In the genomic region with DNA sequence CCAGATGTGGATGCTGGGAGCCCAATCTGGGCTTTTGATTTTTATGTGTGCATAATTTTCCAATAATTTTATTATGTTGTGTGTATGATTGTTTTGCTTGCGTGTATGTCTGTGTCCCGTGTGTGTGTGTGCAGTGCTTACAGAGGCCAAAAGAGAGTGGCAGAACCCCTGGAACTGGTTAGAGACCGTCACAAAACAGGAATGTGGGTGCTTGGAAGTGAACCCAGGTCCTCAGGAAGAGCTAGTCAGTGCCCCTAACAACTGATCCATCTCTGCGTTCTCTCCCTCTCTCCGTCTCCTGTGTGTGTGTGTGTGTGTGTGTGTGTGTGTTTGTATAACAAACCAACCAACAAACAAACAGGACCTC, we compare ENCODE assay signal across 8 mouse cellular contexts. TPM values are rescaled to one million over a fixed set of nuclear protein-coding genes. Genes with fewer than 3 reads are reported as not detected.
DNase-seq lines count a peak whose midpoint lies in the region; ATAC-seq lines count a peak whose summit lies in the region.

No protein-coding gene starts in this region.

- peaks cover 14% of the 10 kb centered on the region for H3K4me1 ChIP-seq in kidney, embryonic 14.5 days (ENCODE audit: control insufficient read depth, insufficient read depth, low read length)
- H3K4me1 ChIP-seq in embryonic facial prominence, embryonic 10.5 days, result peaks cover 26% of the 10 kb centered on the region
- H3K4me1 ChIP-seq in hindbrain, embryonic 16.5 days (ENCODE audit: control insufficient read depth, insufficient read depth, low read depth, low read length), result peaks cover 25% of the 10 kb centered on the region
- H3K4me1 ChIP-seq in midbrain, embryonic 15.5 days, result peaks cover 32% of the 10 kb centered on the region

- peaks cover 24% of the 10 kb centered on the region for H3K36me3 ChIP-seq in kidney, embryonic 14.5 days (ENCODE audit: control insufficient read depth, insufficient read depth, low read length)
- H3K36me3 ChIP-seq in embryonic facial prominence, embryonic 10.5 days (replicated peaks), result peaks cover 35% of the 10 kb centered on the region
- peaks cover 17% of the 10 kb centered on the region for H3K36me3 ChIP-seq in hindbrain, embryonic 16.5 days (ENCODE audit: control insufficient read depth, insufficient read depth, low read length)
- H3K36me3 ChIP-seq in midbrain, embryonic 15.5 days (replicated peaks), result peaks cover 20% of the 10 kb centered on the region

- no peaks in the 10 kb centered on the region for H3K9me3 ChIP-seq in kidney, embryonic 14.5 days (ENCODE audit: control insufficient read depth, low read length)
- no peaks in the 10 kb centered on the region for H3K9me3 ChIP-seq in embryonic facial prominence, embryonic 10.5 days
- H3K9me3 ChIP-seq in hindbrain, embryonic 16.5 days (ENCODE audit: control insufficient read depth, low read length), result no peaks in the 10 kb centered on the region
- no peaks in the 10 kb centered on the region for H3K9me3 ChIP-seq in midbrain, embryonic 15.5 days

- H3K27me3 ChIP-seq in kidney, embryonic 14.5 days (ENCODE audit: control insufficient read depth, insufficient read depth, low read length), result no peaks in the 10 kb centered on the region
- no peaks in the 10 kb centered on the region for H3K27me3 ChIP-seq in embryonic facial prominence, embryonic 10.5 days (replicated peaks; ENCODE audit: low read depth, poor library complexity, severe bottlenecking)
- 0 out of 2 replicates have a peak, but pooled peaks cover 2% of the 10 kb centered on the region for H3K27me3 ChIP-seq in hindbrain, embryonic 16.5 days (replicated peaks; ENCODE audit: control insufficient read depth, insufficient read depth, low read length)
- no peaks in the 10 kb centered on the region for H3K27me3 ChIP-seq in midbrain, embryonic 15.5 days (replicated peaks)

- no peak; the same call in 1 of the 2 replicates for ATAC-seq in kidney, embryonic 14.5 days (ENCODE audit: low FRiP score, low TSS enrichment)
- peak; percentile 45 for ATAC-seq in hindbrain, embryonic 16.5 days
- ATAC-seq in midbrain, embryonic 15.5 days (replicated peaks), result peak; percentile 40; the same call in 1 of the 2 replicates

- peak overlapping the region; percentile 70 for H3K27ac ChIP-seq in kidney, embryonic 14.5 days (ENCODE audit: low read depth, low read length)
- peak overlapping the region; percentile 93 for H3K27ac ChIP-seq in embryonic facial prominence, embryonic 10.5 days (replicated peaks)
- H3K27ac ChIP-seq in hindbrain, embryonic 16.5 days (ENCODE audit: low read depth, low read length), result peak overlapping the region; percentile 86
- H3K27ac ChIP-seq in midbrain, embryonic 15.5 days, result peak overlapping the region; percentile 86

- 30% methylated on average over 5 of the region's 5 CpGs for WGBS in kidney, embryonic 14.5 days
- 33% methylated on average over 5 of the region's 5 CpGs for WGBS in embryonic facial prominence, embryonic 10.5 days
- 29% methylated on average over 5 of the region's 5 CpGs for WGBS in hindbrain, embryonic 16.5 days
- WGBS in midbrain, embryonic 15.5 days, result 28% methylated on average over 5 of the region's 5 CpGs

- peak overlapping the region; percentile 85 for H3K4me2 ChIP-seq in kidney, embryonic 14.5 days (replicated peaks; ENCODE audit: low read depth, low read length)
- peak overlapping the region; percentile 82 for H3K4me2 ChIP-seq in hindbrain, embryonic 16.5 days (ENCODE audit: low read length)
- peak overlapping the region; percentile 83 for H3K4me2 ChIP-seq in midbrain, embryonic 15.5 days

- peak overlapping the region; percentile 89; the same call in 1 of the 2 replicates for H3K4me3 ChIP-seq in kidney, embryonic 14.5 days (ENCODE audit: low read length)
- H3K4me3 ChIP-seq in embryonic facial prominence, embryonic 10.5 days, result peak overlapping the region; percentile 90
- H3K4me3 ChIP-seq in hindbrain, embryonic 16.5 days (ENCODE audit: low read length), result peak overlapping the region; percentile 91
- H3K4me3 ChIP-seq in midbrain, embryonic 15.5 days, result peak overlapping the region; percentile 73

- peak overlapping the region; percentile 92; the same call in 1 of the 2 replicates for H3K9ac ChIP-seq in kidney, embryonic 14.5 days (ENCODE audit: low read depth, low read length)
- H3K9ac ChIP-seq in hindbrain, embryonic 16.5 days (ENCODE audit: low read depth, low read length), result peak overlapping the region; percentile 90; the same call in 1 of the 2 replicates
- no peak overlapping the region for H3K9ac ChIP-seq in midbrain, embryonic 15.5 days

- DNase-seq in kidney, postnatal 4 days, result no peak
- no peak for DNase-seq in embryonic facial prominence, embryonic 10.5 days (ENCODE audit: low spot score)
- no peak for DNase-seq in c-Kit-positive CD71-positive TER-119-positive erythroid progenitor cells, embryonic 14.5 days (ENCODE audit: low spot score)
- no peak for DNase-seq in frontal cortex, postnatal 14 days (ENCODE audit: low spot score in 2 of 2)
- no peak for DNase-seq in spleen, postnatal 36 days (ENCODE audit: low spot score in 2 of 2)

RNA-seq across cellular contexts. Expression of gene Tor1b, which starts 0.3 kb away (rescaled TPM):
- 31.0 and 39.3 TPM in 2 replicates for polyA plus RNA-seq in kidney, embryonic 14.5 days (2014; fragmentation: Nextera tagmentation; extraction: Ambion mirVana)
- polyA plus RNA-seq in embryonic facial prominence, embryonic 10.5 days (2016; fragmentation: Nextera tagmentation; extraction: Ambion mirVana), result 24.7 and 25.0 TPM in 2 replicates
- 18.0 and 20.4 TPM in 2 replicates for polyA plus RNA-seq in hindbrain, embryonic 16.5 days (2015; fragmentation: Nextera tagmentation; extraction: Ambion mirVana)
- 19.9 and 20.8 TPM in 2 replicates for polyA plus RNA-seq in midbrain, embryonic 15.5 days (2015; fragmentation: Nextera tagmentation; extraction: Ambion mirVana)

RNA-seq across cellular contexts. Expression of gene Tor1a, which starts 15.3 kb away (rescaled TPM):
- polyA plus RNA-seq in kidney, embryonic 14.5 days (2014; fragmentation: Nextera tagmentation; extraction: Ambion mirVana), result 71.8 and 80.6 TPM in 2 replicates
- polyA plus RNA-seq in embryonic facial prominence, embryonic 10.5 days (2016; fragmentation: Nextera tagmentation; extraction: Ambion mirVana), result 81.6 and 85.6 TPM in 2 replicates
- polyA plus RNA-seq in hindbrain, embryonic 16.5 days (2015; fragmentation: Nextera tagmentation; extraction: Ambion mirVana), result 94.2 and 94.8 TPM in 2 replicates
- 90.6 and 97.3 TPM in 2 replicates for polyA plus RNA-seq in midbrain, embryonic 15.5 days (2015; fragmentation: Nextera tagmentation; extraction: Ambion mirVana)

RNA-seq across cellular contexts. Expression of gene Ptges, which starts 22.8 kb away (rescaled TPM):
- polyA plus RNA-seq in kidney, embryonic 14.5 days (2014; fragmentation: Nextera tagmentation; extraction: Ambion mirVana), result 6.1 and 7.2 TPM in 2 replicates
- 10.2 and 10.3 TPM in 2 replicates for polyA plus RNA-seq in embryonic facial prominence, embryonic 10.5 days (2016; fragmentation: Nextera tagmentation; extraction: Ambion mirVana)
- polyA plus RNA-seq in hindbrain, embryonic 16.5 days (2015; fragmentation: Nextera tagmentation; extraction: Ambion mirVana), result 6.3 and 6.9 TPM in 2 replicates
- polyA plus RNA-seq in midbrain, embryonic 15.5 days (2015; fragmentation: Nextera tagmentation; extraction: Ambion mirVana), result 5.1 and 6.3 TPM in 2 replicates

RNA-seq across cellular contexts. Expression of gene BC005624, which starts 29.6 kb away (rescaled TPM):
- polyA plus RNA-seq in kidney, embryonic 14.5 days (2014; fragmentation: Nextera tagmentation; extraction: Ambion mirVana), result 48.7 and 52.7 TPM in 2 replicates
- polyA plus RNA-seq in embryonic facial prominence, embryonic 10.5 days (2016; fragmentation: Nextera tagmentation; extraction: Ambion mirVana), result 54.3 and 57.4 TPM in 2 replicates
- 92.1 and 93.0 TPM in 2 replicates for polyA plus RNA-seq in hindbrain, embryonic 16.5 days (2015; fragmentation: Nextera tagmentation; extraction: Ambion mirVana)
- 96.4 and 100 TPM in 2 replicates for polyA plus RNA-seq in midbrain, embryonic 15.5 days (2015; fragmentation: Nextera tagmentation; extraction: Ambion mirVana)

RNA-seq across cellular contexts. Expression of gene Usp20, which starts 29.6 kb away (rescaled TPM):
- polyA plus RNA-seq in kidney, embryonic 14.5 days (2014; fragmentation: Nextera tagmentation; extraction: Ambion mirVana), result 8.7 and 12.5 TPM in 2 replicates
- 16.6 and 17.0 TPM in 2 replicates for polyA plus RNA-seq in embryonic facial prominence, embryonic 10.5 days (2016; fragmentation: Nextera tagmentation; extraction: Ambion mirVana)
- 42.9 and 53.2 TPM in 2 replicates for polyA plus RNA-seq in hindbrain, embryonic 16.5 days (2015; fragmentation: Nextera tagmentation; extraction: Ambion mirVana)
- polyA plus RNA-seq in midbrain, embryonic 15.5 days (2015; fragmentation: Nextera tagmentation; extraction: Ambion mirVana), result 50.2 and 55.5 TPM in 2 replicates
